9 mouse cellular contexts compared by ENCODE assay signal in genomic region chrX:7610035-7610434, GRCm38 (mm10). TPM values are rescaled to one million over a fixed set of nuclear protein-coding genes. Genes with fewer than 3 reads are reported as not detected.
A peak's percentile ranks its signal among the peaks of the same experiment; 100 is the strongest.
DNase-seq lines count a peak whose midpoint lies in the region; ATAC-seq and TF ChIP-seq lines count a peak whose summit lies in the region.
"Had no signal": no experiment of that assay in that cellular context is flagged by ENCODE, and none has a peak within 500 bp of the region (broad histone marks: within the 10 kb centered on the region; RNA-seq: fewer than 3 reads in every experiment).

No protein-coding gene starts in this region.

- no peak for ATAC-seq in megakaryocyte, adult 5-6 weeks (ENCODE audit: poor library complexity, severe bottlenecking)
- no peak for ATAC-seq in intestine, embryonic 16.5 days

- H3K4me2 ChIP-seq in intestine, embryonic 16.5 days (ENCODE audit: low read depth, low read length) = peak overlapping the region; percentile 69

- peaks cover 14% of the 10 kb centered on the region; the same call in 1 of the 2 replicates for H3K9me3 ChIP-seq in megakaryocyte, embryonic 14.5 days
- H3K9me3 ChIP-seq in intestine, embryonic 16.5 days (ENCODE audit: control insufficient read depth, low read length) = no peaks in the 10 kb centered on the region

- peaks cover 18% of the 10 kb centered on the region for H3K4me1 ChIP-seq in megakaryocyte, embryonic 14.5 days
- no peaks in the 10 kb centered on the region; the same call in 1 of the 2 replicates for H3K4me1 ChIP-seq in intestine, embryonic 16.5 days (ENCODE audit: control insufficient read depth, insufficient read depth, low read length)
- 0 out of 2 replicates have a peak, but pooled peaks cover 3% of the 10 kb centered on the region for H3K4me1 ChIP-seq in small intestine, adult 2 months (ENCODE audit: control insufficient read depth, insufficient read depth, insufficient read length, low read length)

- H3K36me3 ChIP-seq in megakaryocyte, embryonic 14.5 days (replicated peaks; ENCODE audit: low read length) = no peaks in the 10 kb centered on the region
- no peaks in the 10 kb centered on the region for H3K36me3 ChIP-seq in intestine, embryonic 16.5 days (ENCODE audit: control insufficient read depth, insufficient read depth, low read length)
- no peaks in the 10 kb centered on the region for H3K36me3 ChIP-seq in small intestine, adult 2 months (ENCODE audit: control insufficient read depth, insufficient read depth, low read length)

- peaks cover 48% of the 10 kb centered on the region for H3K27me3 ChIP-seq in megakaryocyte, embryonic 14.5 days (replicated peaks)
- no peaks in the 10 kb centered on the region for H3K27me3 ChIP-seq in intestine, embryonic 16.5 days (replicated peaks; ENCODE audit: control insufficient read depth, insufficient read depth, low read length)
- peaks cover 3% of the 10 kb centered on the region; the same call in 1 of the 2 replicates for H3K27me3 ChIP-seq in small intestine, adult 2 months (ENCODE audit: control insufficient read depth, insufficient read depth, low read length)

- peak overlapping the region; percentile 90 for H3K4me3 ChIP-seq in megakaryocyte, embryonic 14.5 days (replicated peaks)
- peak overlapping the region; percentile 44 for H3K4me3 ChIP-seq in intestine, embryonic 16.5 days (ENCODE audit: low read length)
- H3K4me3 ChIP-seq in small intestine, adult 2 months (ENCODE audit: low read depth, low read length) = peak overlapping the region; percentile 26; the same call in 1 of the 2 replicates

- no peak overlapping the region for H3K27ac ChIP-seq in intestine, embryonic 16.5 days (ENCODE audit: low read length)
- no peak overlapping the region for H3K27ac ChIP-seq in small intestine, adult 2 months (ENCODE audit: insufficient read depth, low read depth, low read length)

- H3K9ac ChIP-seq in intestine, embryonic 16.5 days (ENCODE audit: low read depth, low read length) = peak overlapping the region; percentile 49

- DNase-seq in embryo, embryonic 11 days = peak; percentile 1
- DNase-seq in embryo, embryonic 9.5 days (ENCODE audit: extremely low spot score) = no peak
- no peak for DNase-seq in thymus, postnatal 25 days
- DNase-seq in spleen, adult 18-20 months = no peak

- 15% methylated on average over 21 of the region's 21 CpGs for WGBS in intestine, embryonic 16.5 days
- 15% methylated on average over 21 of the region's 21 CpGs for WGBS in small intestine, adult 2 months

- TF ChIP-seq CTCF in small intestine, adult 2 months (IDR thresholded peaks at IDR 0.05; ENCODE audit: extremely low read depth, insufficient read length, insufficient replicate concordance, low read depth, low read length) = no peak

- no peak for TF ChIP-seq POLR2A in small intestine, adult 2 months (IDR thresholded peaks at IDR 0.05; ENCODE audit: low read depth, low read length)

RNA-seq across cellular contexts. Expression of gene Cacna1f, which starts 3.2 kb away (rescaled TPM):
- 0.03 TPM in 1 of 2 replicates, not detected in the other for polyA plus RNA-seq in megakaryocyte, embryonic 14.5 days (2012; ENCODE audit: insufficient read depth, low replicate concordance)
- 0.40 and 0.59 TPM in 2 replicates for total RNA-seq in megakaryocyte, adult 5-6 weeks (2015)
- total RNA-seq in megakaryocyte, adult 5-6 weeks (2017) = 0.07 and 0.37 TPM in 2 replicates
- 0.02 TPM in 1 of 2 replicates, not detected in the other for polyA plus RNA-seq in intestine, embryonic 16.5 days (2015; fragmentation: Nextera tagmentation; extraction: Ambion mirVana)
- polyA plus RNA-seq in small intestine, adult 2 months (2012; rRNA removed) = 0.03 and 0.04 TPM in 2 replicates

RNA-seq across cellular contexts. Expression of gene Ccdc22, which starts 4.7 kb away (rescaled TPM):
- polyA plus RNA-seq in megakaryocyte, embryonic 14.5 days (2012; ENCODE audit: insufficient read depth, low replicate concordance) = 19.9 and 25.1 TPM in 2 replicates
- 9.5 and 12.3 TPM in 2 replicates for total RNA-seq in megakaryocyte, adult 5-6 weeks (2015)
- 20.2 and 26.4 TPM in 2 replicates for total RNA-seq in megakaryocyte, adult 5-6 weeks (2017)
- polyA plus RNA-seq in intestine, embryonic 16.5 days (2015; fragmentation: Nextera tagmentation; extraction: Ambion mirVana) = 36.1 and 38.4 TPM in 2 replicates
- polyA plus RNA-seq in small intestine, adult 2 months (2012; rRNA removed) = 5.0 and 11.1 TPM in 2 replicates

RNA-seq across cellular contexts. Expression of gene Syp, which starts 28.2 kb away (rescaled TPM):
- polyA plus RNA-seq in megakaryocyte, embryonic 14.5 days (2012; ENCODE audit: insufficient read depth, low replicate concordance) = 1.4 TPM in 1 of 2 replicates, not detected in the other
- 0.50 and 1.5 TPM in 2 replicates for total RNA-seq in megakaryocyte, adult 5-6 weeks (2015)
- 1.2 and 3.7 TPM in 2 replicates for total RNA-seq in megakaryocyte, adult 5-6 weeks (2017)
- polyA plus RNA-seq in intestine, embryonic 16.5 days (2015; fragmentation: Nextera tagmentation; extraction: Ambion mirVana) = 6.0 and 6.2 TPM in 2 replicates
- 2.4 and 3.2 TPM in 2 replicates for polyA plus RNA-seq in small intestine, adult 2 months (2012; rRNA removed)

RNA-seq across cellular contexts. Expression of gene Ppp1r3f, which starts 36.0 kb away (rescaled TPM):
- 0.54 and 1.3 TPM in 2 replicates for polyA plus RNA-seq in megakaryocyte, embryonic 14.5 days (2012; ENCODE audit: insufficient read depth, low replicate concordance)
- 0.05 and 0.09 TPM in 2 replicates for total RNA-seq in megakaryocyte, adult 5-6 weeks (2015)
- 0.53 and 0.55 TPM in 2 replicates for total RNA-seq in megakaryocyte, adult 5-6 weeks (2017)
- 0.76 and 1.3 TPM in 2 replicates for polyA plus RNA-seq in intestine, embryonic 16.5 days (2015; fragmentation: Nextera tagmentation; extraction: Ambion mirVana)
- polyA plus RNA-seq in small intestine, adult 2 months (2012; rRNA removed) = 0.98 and 1.6 TPM in 2 replicates

RNA-seq across cellular contexts. Expression of gene Foxp3, which starts 36.6 kb away (rescaled TPM):
- polyA plus RNA-seq in megakaryocyte, embryonic 14.5 days (2012; ENCODE audit: insufficient read depth, low replicate concordance) = 3.1 TPM in 1 of 2 replicates, not detected in the other
- 0.41 TPM in 1 of 2 replicates, not detected in the other for total RNA-seq in megakaryocyte, adult 5-6 weeks (2015)
- 0.49 and 0.66 TPM in 2 replicates for total RNA-seq in megakaryocyte, adult 5-6 weeks (2017)
- polyA plus RNA-seq in intestine, embryonic 16.5 days (2015; fragmentation: Nextera tagmentation; extraction: Ambion mirVana) = 0.23 TPM in 1 of 2 replicates, not detected in the other
- polyA plus RNA-seq in small intestine, adult 2 months (2012; rRNA removed) = 0.62 and 1.2 TPM in 2 replicates
- total RNA-seq: liver, adult 2 months had no signal

Comparison
In these comparisons a context has a peak if more than half of its experiments do, and no peak if none do; other contexts are left out.
1. H3K4me3 ChIP-seq: peak in every context shown above with its lines; median percentile 90 in megakaryocyte, embryonic 14.5 days; 44 in intestine, embryonic 16.5 days; 26 in small intestine, adult 2 months.